Mouse (Mus musculus) thymus, adult 2 months (tissue): Measurements from ENCODE around the gene Thap4.

Experiments
- CTCF ChIP-seq: fragments of 200-500 bp; IDR thresholded peaks from 2 replicates; pipeline ENCODE4 v1.5.1; 2012; ENCODE audit warnings: mild to moderate bottlenecking, control low read depth, low read length, moderate library complexity, borderline replicate concordance; ENCODE audit not compliant: control insufficient read depth, poor library complexity, insufficient read depth; ENCODE audit errors: extremely low read depth
- POLR2A ChIP-seq: fragments of 200-500 bp; IDR thresholded peaks from 2 replicates; pipeline ENCODE4 v1.6.1; 2012; ENCODE audit warnings: mild to moderate bottlenecking, low read length, control low read depth, moderate library complexity; ENCODE audit not compliant: control insufficient read depth, poor library complexity, insufficient read depth; ENCODE audit errors: extremely low read depth

- TF ChIP-seq CTCF: no peak
- no peak for TF ChIP-seq POLR2A
These were observed 15.2 kb upstream of the Thap4 start for GRCm38 (mm10) chr1:93769901-93770300.
